Mouse (Mus musculus): ENCODE data around the gene Trmt1. TPM values are rescaled to one million over a fixed set of nuclear protein-coding genes. Genes with fewer than 3 reads are reported as not detected.

Gene Trmt1
- total RNA-seq, 2 experiments from 2014 or later, result 84.5 to 124 TPM

- no peak for DNase-seq (ENCODE audit: low spot score in 2 of 2)
- intact Hi-C loops (cut with DNase I), result loop anchor here (5.0 kb wide), 1 partner anchor 43 kb away; the partner anchor contains the start of gene Ier2
These were observed 19.0 kb downstream of the Trmt1 start for GRCm38 (mm10) chr8:84704867-84705831.

GRCm38 (mm10) chr8:84705960-84706359 lies 19.9 kb downstream of the Trmt1 start:
- DNase-seq (ENCODE audit: low spot score in 2 of 2), result no peak
- intact Hi-C loops (cut with DNase I), result no loop called here

GRCm38 (mm10) chr8:84706610-84707266 lies 20.6 kb downstream of the Trmt1 start:
- no peak for DNase-seq (ENCODE audit: low spot score in 2 of 2)
- intact Hi-C loops (cut with DNase I), result no loop called here

GRCm38 (mm10) chr8:84707267-84707883 lies 21.3 kb downstream of the Trmt1 start:
- DNase-seq (ENCODE audit: low spot score in 2 of 2), result no peak
- intact Hi-C loops (cut with DNase I), result no loop called here

GRCm38 (mm10) chr8:84708071-84708541 lies 22.0 kb downstream of the Trmt1 start:
- intact Hi-C loops (cut with DNase I), result no loop called here
- no peak for DNase-seq (ENCODE audit: low spot score in 2 of 2)

- peak; percentile 84 for DNase-seq (ENCODE audit: low spot score in 2 of 2)
- intact Hi-C loops (cut with DNase I), result loop anchor here (1.0 kb wide), 1 partner anchor 103 kb away; no protein-coding TSS in a partner anchor
These were observed 22.8 kb downstream of the Trmt1 start for GRCm38 (mm10) chr8:84708774-84709475.

- DNase-seq (ENCODE audit: low spot score in 2 of 2), result no peak
- intact Hi-C loops (cut with DNase I), result loop anchor here (1.0 kb wide), 1 partner anchor 102 kb away; no protein-coding TSS in a partner anchor
These were observed 23.8 kb downstream of the Trmt1 start for GRCm38 (mm10) chr8:84709931-84710330.

- DNase-seq (ENCODE audit: low spot score in 2 of 2), result no peak
- intact Hi-C loops (cut with DNase I), result no loop called here
These were observed 25.2 kb downstream of the Trmt1 start for GRCm38 (mm10) chr8:84711312-84711711.

GRCm38 (mm10) chr8:84711933-84712758 lies 26.0 kb downstream of the Trmt1 start:
- DNase-seq (ENCODE audit: low spot score in 2 of 2), result peak in 1 of 2 experiments; percentile 34
- intact Hi-C loops (cut with DNase I), result no loop called here

- no peak for DNase-seq (ENCODE audit: low spot score in 2 of 2)
- intact Hi-C loops (cut with DNase I), result no loop called here
These were observed 26.6 kb downstream of the Trmt1 start for GRCm38 (mm10) chr8:84712759-84713120.

GRCm38 (mm10) chr8:84713381-84713780 lies 27.3 kb downstream of the Trmt1 start:
- intact Hi-C loops (cut with DNase I), result no loop called here

GRCm38 (mm10) chr8:84714161-84714560 lies 28.1 kb downstream of the Trmt1 start:
- no peak for DNase-seq (ENCODE audit: low spot score in 2 of 2)
- intact Hi-C loops (cut with DNase I), result no loop called here

More at GRCm38 (mm10) chr8:84713381-84713780, 27.3 kb downstream of the Trmt1 start:
- DNase-seq (ENCODE audit: low spot score in 2 of 2), result no peak

- peak in 1 of 2 experiments; percentile 15 for DNase-seq (ENCODE audit: low spot score in 2 of 2)
- intact Hi-C loops (cut with DNase I), result no loop called here
These were observed 29.9 kb downstream of the Trmt1 start for GRCm38 (mm10) chr8:84715893-84716468.

- intact Hi-C loops (cut with DNase I), result no loop called here
These were observed 30.7 kb downstream of the Trmt1 start for GRCm38 (mm10) chr8:84716790-84717189.

GRCm38 (mm10) chr8:84718476-84718875 lies 32.4 kb downstream of the Trmt1 start:
- no peak for DNase-seq (ENCODE audit: low spot score in 2 of 2)

More at GRCm38 (mm10) chr8:84716790-84717189, 30.7 kb downstream of the Trmt1 start:
- DNase-seq (ENCODE audit: low spot score in 2 of 2), result no peak

GRCm38 (mm10) chr8:84718959-84719690 lies 33.0 kb downstream of the Trmt1 start:
- intact Hi-C loops (cut with DNase I), result no loop called here
- no peak for DNase-seq (ENCODE audit: low spot score in 2 of 2)

More at GRCm38 (mm10) chr8:84718476-84718875, 32.4 kb downstream of the Trmt1 start:
- intact Hi-C loops (cut with DNase I), result no loop called here

- intact Hi-C loops (cut with DNase I), result no loop called here
- no peak for DNase-seq (ENCODE audit: low spot score in 2 of 2)
These were observed 36.4 kb downstream of the Trmt1 start for GRCm38 (mm10) chr8:84722530-84722849.
